Mouse (Mus musculus): ENCODE results near the gene Rgs10. TPM values are rescaled to one million over a fixed set of nuclear protein-coding genes. Genes with fewer than 3 reads are reported as not detected.

Gene Rgs10
- polyA plus RNA-seq, 1 experiment from 2014 or later, result 20.3 TPM

GRCm38 (mm10) chr7:128332896-128333295, 85.7 kb downstream of the Rgs10 start:
- no peak for ATAC-seq (replicated peaks; ENCODE audit: insufficient number of reproducible peaks, low FRiP score, low TSS enrichment)
- Histone ChIP-seq H3K36me3 (ENCODE audit: control insufficient read depth, insufficient read depth, low read length) (no peaks in the 10 kb centered on the region), H3K4me3 (ENCODE audit: low read depth, low read length) (no peak overlapping the region), H3K9me3 (replicated peaks; ENCODE audit: control insufficient read depth, low read length) (no peaks in the 10 kb centered on the region), H3K9ac (ENCODE audit: low read depth, low read length) (no peak overlapping the region), H3K4me2 (no peak overlapping the region), H3K27ac (ENCODE audit: low read depth, low read length) (no peak overlapping the region), H3K27me3 (ENCODE audit: control insufficient read depth, insufficient read depth, low read length) (no peaks in the 10 kb centered on the region), H3K4me1 (ENCODE audit: control insufficient read depth, insufficient read depth, low read length) (no peaks in the 10 kb centered on the region)
- 72% methylated on average over 1 of the region's 1 CpGs for WGBS (ENCODE audit: insufficient replicate concordance)

DNA sequence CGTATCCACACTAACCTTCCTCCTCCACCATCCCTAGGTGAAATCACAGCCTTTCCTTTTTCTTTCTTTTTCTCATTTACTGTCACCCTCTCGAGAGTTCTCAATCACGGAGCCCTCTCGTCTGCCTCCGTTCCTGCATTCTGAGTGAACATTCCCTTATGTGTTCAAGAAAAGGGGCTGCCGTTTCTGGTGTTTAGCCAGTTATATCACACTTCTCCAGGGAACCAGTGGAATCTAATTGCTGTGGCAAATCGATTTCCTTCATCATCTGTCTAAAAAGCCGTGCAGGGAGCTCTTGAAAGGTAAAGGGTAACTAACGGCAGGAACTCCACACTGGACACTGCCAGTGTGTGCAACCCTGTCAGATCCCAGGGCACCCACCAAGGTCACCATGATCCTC, 87.6 kb downstream of the Rgs10 start:
- Histone ChIP-seq H3K27ac (ENCODE audit: low read depth, low read length) (no peak overlapping the region), H3K4me3 (ENCODE audit: low read depth, low read length) (no peak overlapping the region), H3K4me1 (ENCODE audit: control insufficient read depth, insufficient read depth, low read length) (no peaks in the 10 kb centered on the region), H3K4me2 (no peak overlapping the region), H3K9me3 (replicated peaks; ENCODE audit: control insufficient read depth, low read length) (no peaks in the 10 kb centered on the region), H3K27me3 (ENCODE audit: control insufficient read depth, insufficient read depth, low read length) (no peaks in the 10 kb centered on the region), H3K36me3 (ENCODE audit: control insufficient read depth, insufficient read depth, low read length) (no peaks in the 10 kb centered on the region), H3K9ac (ENCODE audit: low read depth, low read length) (no peak overlapping the region)
- no peak for ATAC-seq (replicated peaks; ENCODE audit: insufficient number of reproducible peaks, low FRiP score, low TSS enrichment)
- 64% methylated on average over 9 of the region's 9 CpGs for WGBS (ENCODE audit: insufficient replicate concordance)

- H3K4me2 ChIP-seq, result no peak overlapping the region
- 73% methylated on average over 1 of the region's 1 CpGs for WGBS (ENCODE audit: insufficient replicate concordance)
These were observed 93.6 kb downstream of the Rgs10 start for GRCm38 (mm10) chr7:128324977-128325376.

More at GRCm38 (mm10) chr7:128324977-128325376, 93.6 kb downstream of the Rgs10 start:
- no peaks in the 10 kb centered on the region for H3K9me3 ChIP-seq (replicated peaks; ENCODE audit: control insufficient read depth, low read length)
- H3K4me1 ChIP-seq (ENCODE audit: control insufficient read depth, insufficient read depth, low read length), result no peaks in the 10 kb centered on the region
- H3K4me3 ChIP-seq (ENCODE audit: low read depth, low read length), result no peak overlapping the region
- no peak overlapping the region for H3K9ac ChIP-seq (ENCODE audit: low read depth, low read length)
- no peak overlapping the region for H3K27ac ChIP-seq (ENCODE audit: low read depth, low read length)
- no peak for ATAC-seq (replicated peaks; ENCODE audit: insufficient number of reproducible peaks, low FRiP score, low TSS enrichment)
- no peaks in the 10 kb centered on the region for H3K27me3 ChIP-seq (ENCODE audit: control insufficient read depth, insufficient read depth, low read length)
- no peaks in the 10 kb centered on the region for H3K36me3 ChIP-seq (ENCODE audit: control insufficient read depth, insufficient read depth, low read length)

Other genes with a start within 250 kb of the Rgs10 start
- gene Cox6a2, start 212.4 kb downstream of the Rgs10 start, polyA plus RNA-seq (2014; fragmentation: Nextera tagmentation; extraction: Ambion mirVana), result 543 and 571 TPM in 2 replicates
- gene Armc5, start 181.4 kb downstream of the Rgs10 start, polyA plus RNA-seq (2014; fragmentation: Nextera tagmentation; extraction: Ambion mirVana), result 7.7 and 8.7 TPM in 2 replicates
- gene 9130023H24Rik, start 180.7 kb downstream of the Rgs10 start, polyA plus RNA-seq (2014; fragmentation: Nextera tagmentation; extraction: Ambion mirVana), result 6.6 and 7.9 TPM in 2 replicates
- 168 and 172 TPM in 2 replicates for gene Tgfb1i1, start 171.9 kb downstream of the Rgs10 start, polyA plus RNA-seq (2014; fragmentation: Nextera tagmentation; extraction: Ambion mirVana)
- 0.83 TPM in 1 of 2 replicates, not detected in the other for gene Slc5a2, start 153.1 kb downstream of the Rgs10 start, polyA plus RNA-seq (2014; fragmentation: Nextera tagmentation; extraction: Ambion mirVana)
- 18.1 and 18.2 TPM in 2 replicates for gene BC017158, start 120.6 kb downstream of the Rgs10 start, polyA plus RNA-seq (2014; fragmentation: Nextera tagmentation; extraction: Ambion mirVana)
- gene Tial1, start 43.0 kb upstream of the Rgs10 start, polyA plus RNA-seq (2014; fragmentation: Nextera tagmentation; extraction: Ambion mirVana), result 26.0 and 26.6 TPM in 2 replicates
- 20.6 and 21.1 TPM in 2 replicates for gene Bag3, start 104.9 kb upstream of the Rgs10 start, polyA plus RNA-seq (2014; fragmentation: Nextera tagmentation; extraction: Ambion mirVana)
- 16.7 and 18.6 TPM in 2 replicates for gene Inpp5f, start 192.6 kb upstream of the Rgs10 start, polyA plus RNA-seq (2014; fragmentation: Nextera tagmentation; extraction: Ambion mirVana)

Measured in heart, embryonic 11.5 days (tissue).